Mouse (Mus musculus): ENCODE measurements around the gene Rai2. TPM values are rescaled to one million over a fixed set of nuclear protein-coding genes. Genes with fewer than 3 reads are reported as not detected.
A peak's percentile ranks its signal among the peaks of the same experiment; 100 is the strongest.

The Rai2 gene
- 10 to 100 TPM; 12.6 to 17.3 TPM for total RNA-seq (2021)
- long read RNA-seq, experiment 1, partial matches to known transcripts, result 2 of 8 reads
- long read RNA-seq, experiment 1, other reads (novel, unspliced or antisense), result 1 of 8 reads
- long read RNA-seq, experiment 2, transcript Rai2-201 (2 exons, 2,204 nt), result major isoform, 6 of 10 reads
- long read RNA-seq, experiment 2, partial matches to known transcripts, result 0 of 10 reads
- long read RNA-seq, experiment 2, other reads (novel, unspliced or antisense), result 2 of 10 reads

DNA sequence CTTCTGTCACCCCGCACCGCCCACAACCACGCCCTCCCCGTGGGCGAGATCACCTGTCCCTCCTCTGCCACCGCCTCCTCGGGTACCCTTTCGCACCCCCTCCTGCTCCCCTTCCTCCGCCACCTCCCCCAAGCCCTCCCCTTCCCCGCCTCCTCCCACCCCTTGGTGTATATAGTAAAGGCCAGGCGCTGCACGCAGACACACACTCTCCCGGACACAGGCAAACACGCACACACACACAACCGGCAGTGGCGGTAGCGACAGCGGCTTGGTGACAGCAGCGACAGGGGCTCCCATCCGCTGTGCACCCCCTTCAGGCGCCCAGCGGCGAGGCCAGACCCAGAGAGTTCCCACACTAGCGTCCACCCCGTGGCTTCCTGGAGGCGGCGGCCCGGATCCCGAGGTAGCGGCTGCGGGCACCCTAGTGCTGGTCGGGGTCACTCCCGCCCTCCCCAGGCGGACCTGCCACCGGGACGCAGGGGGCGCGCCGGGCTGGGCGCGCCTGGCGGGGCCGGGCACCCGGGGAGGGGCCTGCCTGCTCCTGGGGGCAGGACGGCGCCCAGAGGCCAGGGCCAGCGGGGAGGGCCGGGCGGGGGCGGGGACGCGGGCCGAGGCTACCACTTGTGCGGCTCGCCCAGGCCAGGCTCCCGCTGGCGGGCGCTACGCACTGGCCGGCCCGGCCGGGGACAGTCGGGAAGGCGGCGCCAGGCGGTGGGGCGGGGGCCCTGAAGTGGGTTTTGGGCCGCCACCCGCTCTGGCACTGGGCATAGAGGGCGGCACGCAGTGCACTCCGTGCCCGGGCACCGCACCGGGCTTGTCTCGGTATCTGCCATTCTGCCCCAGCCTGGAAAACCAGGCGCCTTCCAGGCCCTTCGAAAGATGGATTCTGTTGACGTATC, at the start of gene Rai2:
Rai2 (plus strand) TSS at position 205 of the 899 bp plus-strand sequence.
- peak; percentile 35 to 41 for DNase-seq (ENCODE audit: low spot score in 2 of 2)

DNA sequence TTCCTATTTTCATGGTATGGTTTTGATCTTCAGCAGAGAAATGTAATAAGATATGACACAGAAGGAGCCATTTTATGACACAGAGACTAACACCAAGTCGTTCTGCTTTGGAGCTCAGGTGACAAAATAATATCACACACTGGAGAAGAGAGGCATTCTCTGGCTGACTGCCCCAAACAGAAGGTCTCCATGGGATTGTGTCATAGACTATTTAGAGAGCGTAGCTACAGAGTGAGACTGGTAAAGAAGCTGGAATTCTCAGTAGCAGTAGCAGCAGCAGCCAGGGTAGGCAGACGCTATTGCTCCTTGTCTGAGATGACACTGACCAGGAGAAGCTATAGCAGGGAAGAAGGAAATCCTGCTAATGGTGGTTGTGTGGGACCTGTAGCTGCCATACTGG, 27.5 kb upstream of the Rai2 start:
- no peak for DNase-seq (ENCODE audit: low spot score in 2 of 2)

DNA sequence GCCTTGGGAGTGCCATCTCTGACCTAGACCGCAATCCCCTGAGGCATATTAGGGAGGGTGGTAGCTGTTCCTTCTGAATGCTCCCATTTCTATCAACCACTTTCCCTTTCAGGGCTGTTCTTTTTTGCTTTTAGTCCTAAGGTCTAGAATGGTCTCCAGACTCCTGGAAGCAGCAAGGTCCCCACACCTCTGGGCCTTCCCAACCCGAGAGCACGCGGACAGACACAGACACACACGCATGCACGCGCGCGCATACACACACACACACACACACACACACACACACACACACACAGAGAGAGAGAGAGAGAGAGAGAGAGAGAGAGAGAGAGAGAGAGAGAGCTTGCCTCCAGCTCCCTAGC, 385 bp upstream of the Rai2 start:
- DNase-seq (ENCODE audit: low spot score in 2 of 2), result no peak

DNA sequence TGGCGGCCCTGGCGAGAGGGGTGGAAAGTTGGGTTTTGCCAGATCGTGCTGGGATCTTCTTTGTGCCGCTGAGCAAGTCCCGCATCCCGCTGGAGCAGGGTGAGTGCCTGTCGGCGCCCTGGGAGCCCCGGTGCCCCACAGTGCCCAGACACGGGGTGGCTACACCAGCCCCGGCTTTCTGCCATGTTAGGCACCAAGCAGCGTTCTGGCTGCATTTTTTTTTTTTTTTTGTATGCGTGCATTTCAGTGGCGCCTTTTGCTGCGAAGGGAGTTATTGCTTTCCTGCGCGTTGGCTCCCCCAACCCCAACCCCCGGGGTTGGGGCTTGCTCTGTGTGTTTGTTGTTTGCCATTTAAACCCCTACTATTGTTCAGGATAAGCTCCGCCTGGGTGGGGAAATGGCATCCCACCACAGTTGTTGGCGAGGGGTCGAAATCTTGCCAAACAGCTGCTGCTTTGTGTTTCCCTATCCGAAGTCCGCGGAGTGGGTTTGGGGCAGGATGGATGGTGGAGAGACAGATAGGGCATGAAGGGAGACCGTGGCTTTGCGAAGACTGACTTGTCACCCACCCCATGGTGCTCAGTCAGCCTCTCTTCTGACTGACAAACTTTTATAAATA, 1.0 kb downstream of the Rai2 start:
- no peak for DNase-seq (ENCODE audit: low spot score in 2 of 2)

DNA sequence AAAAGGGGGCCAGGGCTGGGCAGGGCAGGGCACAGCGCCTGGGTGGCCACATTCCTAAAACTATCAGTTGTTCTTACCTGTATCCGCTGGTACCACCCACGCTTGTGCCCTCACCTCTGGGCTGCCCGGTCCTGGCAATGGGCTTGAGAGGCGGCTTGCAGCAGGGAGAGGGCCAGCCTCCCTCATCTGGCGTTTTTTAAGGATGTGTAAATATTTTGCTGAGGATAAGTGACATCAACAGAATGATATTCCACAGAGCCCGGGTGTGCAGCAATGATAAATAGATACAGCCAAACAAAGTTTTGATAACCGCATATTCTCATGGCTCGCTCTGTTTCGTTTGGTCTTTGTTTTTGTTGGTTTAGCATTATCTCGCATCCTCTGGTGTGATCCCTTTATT, 1.7 kb downstream of the Rai2 start:
- no peak for DNase-seq (ENCODE audit: low spot score in 2 of 2)

DNA sequence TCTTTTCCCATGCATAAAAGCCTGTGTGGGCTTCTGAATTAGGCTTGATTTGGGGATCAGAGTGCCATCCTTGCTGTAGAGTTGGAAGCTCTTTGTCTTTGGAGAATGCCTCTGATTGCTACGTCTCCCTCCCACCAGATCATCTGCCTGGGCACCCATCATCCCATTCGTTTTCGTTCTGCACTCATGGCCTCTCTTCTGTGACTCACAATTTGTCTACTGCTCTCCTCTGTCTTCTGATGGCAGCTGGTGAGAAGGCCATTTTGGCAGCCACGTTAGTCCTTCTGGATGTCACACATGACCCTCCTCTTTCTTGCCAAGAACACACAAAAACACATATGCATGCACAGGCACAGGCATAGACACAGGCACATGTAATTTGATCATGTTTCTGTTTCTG, 4.2 kb downstream of the Rai2 start:
- DNase-seq (ENCODE audit: low spot score in 2 of 2), result no peak

DNA sequence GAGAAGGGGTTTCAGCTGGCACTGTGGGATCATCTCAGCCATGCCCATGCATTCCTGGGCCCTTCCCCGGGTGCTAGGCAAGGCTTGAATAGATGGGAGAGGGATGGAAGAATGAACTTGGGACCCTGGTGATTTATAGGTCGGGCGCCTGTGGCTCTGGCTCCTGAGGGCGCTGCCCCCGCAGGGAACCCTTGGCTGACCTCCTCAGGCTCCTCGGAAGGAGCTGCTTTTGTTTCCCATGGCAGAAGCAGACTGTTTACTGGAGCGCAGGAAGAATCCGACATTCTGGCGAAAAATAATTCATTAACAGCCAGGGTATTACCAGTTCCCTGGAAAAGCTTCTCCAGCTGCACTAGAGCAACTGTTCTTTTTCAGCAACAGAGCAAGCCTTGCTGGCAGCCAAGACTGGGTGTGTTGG, 6.5 kb downstream of the Rai2 start:
- no peak for DNase-seq (ENCODE audit: low spot score in 2 of 2)

DNA sequence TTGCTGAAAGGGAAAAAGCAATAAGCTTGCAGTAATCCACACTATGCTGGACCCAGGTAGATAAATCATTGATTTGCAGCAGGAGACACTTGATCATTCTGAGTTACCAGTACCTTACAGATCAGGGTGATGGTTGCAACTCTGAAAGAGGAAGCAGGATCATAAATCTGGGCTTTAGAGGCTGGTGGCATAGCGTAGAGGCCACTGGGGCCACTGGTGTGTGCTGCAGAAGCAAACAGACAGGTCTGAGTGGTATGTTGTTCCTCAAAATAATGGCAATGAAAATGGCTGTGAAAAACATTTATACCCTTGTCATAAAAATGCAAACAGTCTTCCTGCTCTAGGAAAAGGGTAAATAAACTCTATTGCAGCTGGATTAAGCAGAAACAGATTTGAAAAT, 9.4 kb downstream of the Rai2 start:
- DNase-seq (ENCODE audit: low spot score in 2 of 2), result no peak

DNA sequence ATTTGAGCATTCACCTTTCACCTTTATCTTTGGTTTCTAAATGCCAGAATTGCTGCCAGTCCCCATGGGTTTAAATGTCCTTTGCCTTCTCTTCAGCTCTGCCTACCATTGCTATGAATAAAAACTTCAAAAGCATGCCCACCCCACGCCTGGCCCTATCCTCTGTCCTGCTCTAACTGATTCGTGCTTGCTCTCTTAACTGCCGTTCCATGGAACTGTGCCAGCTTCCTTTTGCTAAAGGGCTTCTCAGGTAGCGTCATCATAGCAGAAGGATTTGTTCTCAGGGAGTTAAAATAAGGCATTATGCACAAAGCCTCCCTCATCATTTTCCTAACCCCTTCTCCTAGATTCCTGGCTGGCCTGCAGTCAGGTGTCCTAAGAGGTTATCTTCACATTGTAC, 11.6 kb downstream of the Rai2 start:
- no peak for DNase-seq (ENCODE audit: low spot score in 2 of 2)

DNA sequence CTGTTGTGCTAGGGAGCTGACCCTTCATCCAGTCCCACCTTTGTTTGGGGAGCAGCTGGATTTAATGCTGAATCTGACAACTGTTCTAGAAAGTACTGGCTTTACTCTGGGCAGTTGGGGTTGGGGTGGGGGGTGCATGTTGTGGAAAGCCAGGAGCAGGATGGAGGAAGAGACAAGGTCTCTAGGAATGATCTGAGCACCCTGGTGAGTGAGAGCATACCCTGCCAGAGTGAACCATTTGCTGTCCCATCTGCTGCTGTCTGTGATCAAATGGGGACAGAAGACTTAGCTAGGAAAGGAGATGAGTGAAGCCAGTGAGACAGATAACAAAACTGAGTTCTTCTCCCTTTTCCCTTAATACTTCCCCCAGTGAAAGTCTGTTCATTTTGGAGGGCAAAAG, 13.2 kb downstream of the Rai2 start:
- no peak for DNase-seq (ENCODE audit: low spot score in 2 of 2)

DNA sequence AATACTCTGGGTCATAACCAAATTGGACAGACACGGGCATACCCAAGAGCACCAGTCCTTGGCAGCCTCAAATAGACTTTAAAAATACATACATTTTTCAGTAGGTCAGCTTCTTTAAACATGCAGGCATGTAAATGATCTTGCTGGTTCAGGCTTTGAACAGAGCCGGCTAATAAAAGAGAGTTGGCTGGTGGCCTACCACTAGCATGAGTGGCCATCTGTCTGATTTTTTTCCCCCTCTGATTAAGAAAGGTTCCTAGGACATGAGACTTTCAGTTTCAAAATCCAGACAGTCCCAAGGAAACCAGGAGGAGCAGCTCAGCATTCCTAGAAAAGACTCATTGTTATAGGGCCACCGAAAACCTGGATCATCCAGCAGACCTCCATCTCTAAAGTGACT, 15.0 kb downstream of the Rai2 start:
- DNase-seq (ENCODE audit: low spot score in 2 of 2), result no peak

DNA sequence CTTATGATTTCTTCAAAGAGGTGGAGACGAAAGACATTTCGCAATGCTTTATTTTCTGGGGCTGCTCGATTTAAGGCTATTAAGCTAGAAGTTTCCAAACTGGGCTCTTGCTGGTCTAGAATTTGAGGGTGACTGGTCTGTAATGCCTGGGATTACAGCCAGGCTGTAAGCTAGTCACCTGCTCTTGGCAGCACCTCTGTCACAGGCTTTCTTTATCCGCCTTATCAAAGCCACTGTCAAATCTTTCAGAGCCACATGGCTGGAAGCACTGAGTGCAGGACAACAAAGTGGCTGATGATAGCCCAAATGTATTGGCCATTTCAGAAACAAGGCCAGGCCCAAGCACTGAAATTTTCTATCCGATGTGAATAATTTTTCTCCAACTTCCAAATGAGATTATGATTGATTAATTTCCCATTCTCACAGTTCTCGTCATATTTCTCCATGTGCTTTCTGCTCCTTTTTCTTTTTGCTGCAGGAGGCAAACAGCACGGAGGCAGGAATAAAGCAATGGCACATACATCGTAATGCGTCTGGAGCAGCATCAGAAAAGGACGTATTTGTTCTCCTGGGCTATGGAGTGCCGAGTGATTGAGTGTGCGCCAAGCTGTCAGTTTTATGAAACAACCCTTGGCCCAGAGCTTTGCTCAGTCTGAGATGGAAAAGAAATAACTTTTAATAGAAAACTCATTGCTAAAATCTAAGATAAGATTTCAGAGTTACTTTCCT, 16.9 kb downstream of the Rai2 start:
- DNase-seq (ENCODE audit: low spot score in 2 of 2), result no peak

DNA sequence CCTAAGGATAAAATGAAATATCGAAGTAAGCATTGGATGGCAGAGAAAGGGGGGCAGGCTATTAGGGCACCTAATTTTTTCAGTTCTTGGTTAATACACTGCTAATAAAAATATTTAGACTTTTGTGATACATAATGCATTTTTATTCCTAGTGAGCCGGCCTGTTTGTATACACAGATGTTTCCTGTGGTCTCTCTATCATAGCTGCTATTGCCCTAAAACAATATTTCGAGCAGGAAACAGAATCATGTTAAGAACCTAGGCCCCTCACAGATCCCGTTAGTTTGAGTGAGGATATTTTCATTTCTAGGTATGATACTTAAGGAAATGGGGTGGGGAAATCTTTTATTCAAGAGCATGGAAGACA, 17.4 kb downstream of the Rai2 start:
- no peak for DNase-seq (ENCODE audit: low spot score in 2 of 2)

DNA sequence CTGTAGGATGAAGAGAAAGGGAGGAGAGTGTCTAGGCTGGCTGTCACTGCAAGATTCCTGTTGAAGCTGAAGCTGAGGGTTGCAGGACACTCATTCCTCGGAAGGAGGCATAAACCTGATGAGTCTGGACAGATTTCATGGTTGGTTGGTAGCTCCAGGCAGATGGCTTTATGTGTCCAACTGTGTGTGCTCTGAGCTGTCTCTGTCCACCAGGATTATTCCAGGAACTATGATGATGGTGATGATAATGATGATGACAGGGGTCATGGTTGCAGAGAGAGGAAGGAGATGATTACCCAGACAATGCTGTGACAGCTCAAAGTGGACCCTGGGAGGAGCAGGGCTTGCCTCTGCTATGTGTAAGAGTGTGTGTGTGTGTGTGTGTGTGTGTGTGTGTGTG, 22.5 kb downstream of the Rai2 start:
- no peak for DNase-seq (ENCODE audit: low spot score in 2 of 2)

DNA sequence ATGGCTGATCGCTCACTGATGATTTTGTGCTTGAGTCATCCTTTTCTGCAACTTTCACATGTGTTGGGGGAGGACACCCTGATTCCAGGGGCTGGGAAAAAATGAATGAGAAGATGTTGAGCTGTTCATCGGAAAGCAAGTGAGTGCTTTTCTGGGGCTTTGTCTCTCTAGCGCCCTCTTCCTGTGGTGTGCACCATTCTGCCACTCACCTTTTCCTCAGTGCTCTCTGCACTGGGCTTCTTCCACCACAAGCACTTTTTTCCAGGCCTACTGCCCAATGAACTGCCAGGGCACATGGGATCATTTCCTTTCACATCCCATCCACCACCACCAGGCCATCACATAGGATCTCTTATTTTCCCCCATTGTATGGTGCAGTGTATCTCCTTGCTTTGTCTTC, 26.2 kb downstream of the Rai2 start:
- DNase-seq (ENCODE audit: low spot score in 2 of 2), result no peak

DNA sequence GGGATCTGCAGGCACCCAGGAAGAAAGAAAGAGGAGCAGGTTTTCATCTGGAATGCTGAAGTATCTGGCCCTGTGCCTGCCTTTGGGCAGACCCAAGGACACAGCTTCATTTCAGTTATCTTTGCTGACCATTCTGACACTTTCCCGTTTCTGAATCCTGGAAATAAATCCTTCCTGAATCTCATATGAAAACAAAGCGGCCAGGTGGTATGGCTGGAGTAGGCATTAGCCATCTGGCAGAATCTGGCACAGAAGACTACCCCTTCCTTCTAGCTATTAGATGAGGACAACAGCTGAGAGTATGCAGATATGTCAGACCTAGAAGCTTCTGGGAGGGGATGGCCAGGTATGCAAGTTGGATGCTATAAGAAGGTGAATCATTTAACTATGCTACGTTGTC, 28.4 kb downstream of the Rai2 start:
- no peak for DNase-seq (ENCODE audit: low spot score in 2 of 2)

DNA sequence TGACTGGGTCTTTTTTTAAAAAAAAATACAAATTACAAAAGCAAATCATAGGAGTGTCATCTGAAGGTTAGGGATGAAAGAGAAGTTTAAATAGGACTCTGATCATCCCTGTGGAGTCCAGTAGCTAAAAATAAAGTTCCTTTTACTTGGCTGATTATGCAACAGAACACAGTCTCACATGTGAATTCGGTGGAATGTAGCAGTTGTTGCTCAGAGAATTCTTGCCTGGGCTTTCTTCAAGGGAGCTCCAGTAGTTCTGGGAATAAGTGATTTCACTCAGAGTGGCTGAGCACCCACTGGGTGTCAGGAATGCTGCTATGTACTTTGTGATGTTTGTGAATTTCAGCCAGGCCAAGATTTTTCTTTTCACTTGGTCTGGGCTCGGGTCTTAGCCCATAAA, 30.5 kb downstream of the Rai2 start:
- no peak for DNase-seq (ENCODE audit: low spot score in 2 of 2)

DNA sequence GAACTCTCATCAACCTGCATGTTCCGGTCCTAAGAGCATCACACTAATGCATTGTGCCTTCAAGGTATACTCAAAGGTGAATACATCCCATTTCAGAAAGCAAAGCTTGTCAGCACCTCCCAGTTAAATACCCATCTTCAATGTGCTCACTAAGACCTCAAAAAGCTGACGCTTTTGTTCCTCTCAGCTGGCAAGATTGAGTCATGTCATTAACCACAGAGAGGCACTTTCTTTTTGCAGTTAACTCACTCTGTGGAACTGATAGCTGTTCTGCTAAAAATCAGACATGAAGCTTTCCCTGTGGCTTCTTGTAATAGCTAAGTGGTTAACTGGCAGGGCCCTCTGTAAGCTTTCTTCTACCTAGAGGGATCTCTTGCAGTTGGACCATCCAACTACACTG, 36.6 kb downstream of the Rai2 start:
- DNase-seq (ENCODE audit: low spot score in 2 of 2), result no peak

DNA sequence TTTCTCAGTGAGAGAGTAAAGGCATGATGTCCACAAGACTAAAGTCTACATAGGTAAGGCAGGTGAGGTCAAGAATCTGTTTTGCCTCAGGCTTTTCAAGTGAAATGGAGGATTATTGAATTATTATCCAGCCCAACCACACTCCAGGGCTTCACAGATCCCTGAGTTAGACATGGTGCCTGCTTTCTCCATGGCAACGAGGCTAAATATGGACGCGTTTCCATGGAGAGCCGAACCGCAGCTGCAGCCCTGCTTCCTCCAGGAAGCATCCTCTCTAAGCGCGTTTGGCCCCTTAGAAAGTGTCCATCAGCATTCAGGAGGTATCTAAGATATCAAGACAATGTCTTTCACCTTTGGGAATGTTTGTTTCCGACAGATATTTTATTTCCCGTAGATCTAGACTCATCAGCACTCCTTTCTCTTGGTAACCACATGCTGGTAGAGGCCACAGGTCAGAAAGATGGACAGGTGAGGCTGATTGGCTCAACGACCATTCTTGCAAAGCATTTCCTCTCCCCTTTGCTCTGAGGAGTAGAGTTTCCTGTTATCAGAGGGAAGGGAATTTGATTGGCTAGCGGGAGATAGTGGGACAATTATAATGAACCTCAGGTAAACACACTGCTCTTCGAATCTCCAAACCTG, 59.6 kb downstream of the Rai2 start:
- DNase-seq (ENCODE audit: low spot score in 2 of 2), result no peak

DNA sequence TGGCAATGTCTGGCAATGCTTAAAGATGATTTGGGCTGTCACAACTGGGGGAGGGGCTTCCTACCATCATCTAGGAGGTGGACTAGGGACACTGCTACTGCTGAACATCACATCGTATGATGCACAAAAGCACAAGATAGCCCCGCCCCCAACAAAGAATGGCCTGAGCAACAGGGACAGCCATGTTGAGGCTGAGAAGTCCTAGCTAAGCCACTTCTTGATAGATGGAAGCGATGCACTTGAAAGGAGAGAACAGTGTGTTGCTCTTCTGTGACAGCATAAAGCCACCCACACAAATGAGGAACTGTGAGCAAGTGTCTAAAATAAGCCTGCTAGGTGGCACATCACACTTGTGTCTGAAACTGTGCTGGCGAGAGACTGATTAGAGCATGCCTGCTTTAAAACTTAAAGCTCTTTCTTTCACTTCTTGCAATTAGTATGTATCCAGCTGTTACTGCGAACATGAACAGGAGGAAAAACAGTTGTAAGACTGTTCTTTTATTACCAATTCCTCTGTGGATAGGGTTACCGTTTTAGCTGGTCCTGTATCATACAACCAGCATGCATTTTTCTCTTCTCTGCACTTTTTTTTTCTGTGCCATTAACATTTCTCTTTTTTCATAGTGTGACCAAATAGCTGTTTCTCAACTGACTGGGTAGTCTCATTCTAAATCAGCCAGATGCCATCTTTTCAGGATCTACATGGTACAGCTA, 63.6 kb downstream of the Rai2 start:
- no peak for DNase-seq (ENCODE audit: low spot score in 2 of 2)

DNA sequence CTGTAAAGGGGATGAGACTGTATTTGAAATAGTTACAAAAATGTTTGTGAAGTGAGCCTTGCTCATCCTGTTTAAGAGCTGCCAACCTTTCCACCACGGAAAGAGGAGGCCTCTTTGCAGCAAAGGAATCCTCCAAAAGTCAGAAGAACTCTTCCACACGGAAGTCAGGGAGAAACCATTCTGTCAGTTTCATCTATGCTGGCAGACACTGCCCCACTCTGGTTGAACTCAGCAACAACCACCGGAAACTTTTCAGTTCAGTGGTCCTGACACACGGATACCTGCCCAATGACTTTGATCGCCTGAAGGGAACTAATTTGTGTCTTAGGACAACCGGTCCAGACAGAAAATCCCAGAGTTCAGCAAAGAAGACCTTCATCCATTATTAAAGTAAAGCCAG, 73.3 kb downstream of the Rai2 start:
- no peak for DNase-seq (ENCODE audit: low spot score in 2 of 2)
